Mouse (Mus musculus): ENCODE results near the gene Cd274.

Gene Cd274

GRCm38 (mm10) chr19:29366969-29367622 lies at the start of gene Cd274, which contains the start of gene Plgrkt:
Cd274 (plus strand) TSS chr19:29367455.
Plgrkt (minus strand) TSS chr19:29367390.
- DNase-seq (ENCODE audit: low read depth, low spot score): peak; percentile 32

- no peak for DNase-seq (ENCODE audit: low read depth, low spot score)
These were observed 43.7 kb upstream of the Cd274 start for GRCm38 (mm10) chr19:29323416-29324049.

GRCm38 (mm10) chr19:29325053-29325851 lies 42.0 kb upstream of the Cd274 start, which contains the start of gene Insl6:
Insl6 (minus strand) TSS chr19:29325356.
- peak; percentile 70 for DNase-seq (ENCODE audit: low read depth, low spot score)

GRCm38 (mm10) chr19:29325852-29326180 lies 41.4 kb upstream of the Cd274 start:
- DNase-seq (ENCODE audit: low read depth, low spot score): no peak

GRCm38 (mm10) chr19:29326396-29326795 lies 40.9 kb upstream of the Cd274 start:
- no peak for DNase-seq (ENCODE audit: low read depth, low spot score)

DNA sequence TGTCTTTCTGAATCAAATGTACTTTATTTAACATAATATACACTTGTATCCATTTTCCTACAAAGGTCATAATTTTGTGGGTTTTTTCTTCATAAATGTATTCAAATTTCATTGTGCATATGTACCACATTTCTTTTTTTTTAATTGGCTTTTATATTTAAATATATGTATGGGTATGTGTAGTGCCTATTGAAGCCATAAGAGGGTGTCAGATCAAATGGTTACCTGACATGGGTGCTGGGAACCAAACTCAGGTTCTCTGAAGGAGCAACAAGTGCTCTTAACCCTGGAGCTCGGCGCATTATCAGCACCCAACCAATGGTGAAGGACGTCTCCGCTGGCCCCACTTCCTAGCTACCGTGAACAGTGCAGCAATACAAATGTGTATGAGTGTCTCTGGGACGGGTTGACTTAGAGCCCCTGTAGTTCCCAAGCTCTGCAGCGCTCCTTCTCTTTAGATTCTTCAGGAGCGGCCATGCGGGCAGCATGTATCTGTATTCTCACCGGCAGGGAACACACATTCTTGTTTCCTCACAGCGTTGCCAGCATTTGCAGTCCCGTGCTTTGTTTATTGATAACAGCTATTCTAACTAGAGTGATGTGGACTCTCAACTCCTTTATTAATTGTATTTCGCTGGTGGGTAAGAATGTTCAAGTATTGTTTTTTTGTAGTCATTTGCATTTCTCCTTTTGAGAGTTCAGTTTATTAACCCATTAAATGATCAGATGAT lies 40.3 kb upstream of the Cd274 start:
- no peak for DNase-seq (ENCODE audit: low read depth, low spot score)

- peak; percentile 61 for DNase-seq (ENCODE audit: low read depth, low spot score)
These were observed 33.0 kb upstream of the Cd274 start, which contains the start of gene Rln1 for GRCm38 (mm10) chr19:29334068-29334745. Rln1 (minus strand) TSS chr19:29334670.

GRCm38 (mm10) chr19:29336624-29337023 lies 30.6 kb upstream of the Cd274 start:
- no peak for DNase-seq (ENCODE audit: low read depth, low spot score)

DNA sequence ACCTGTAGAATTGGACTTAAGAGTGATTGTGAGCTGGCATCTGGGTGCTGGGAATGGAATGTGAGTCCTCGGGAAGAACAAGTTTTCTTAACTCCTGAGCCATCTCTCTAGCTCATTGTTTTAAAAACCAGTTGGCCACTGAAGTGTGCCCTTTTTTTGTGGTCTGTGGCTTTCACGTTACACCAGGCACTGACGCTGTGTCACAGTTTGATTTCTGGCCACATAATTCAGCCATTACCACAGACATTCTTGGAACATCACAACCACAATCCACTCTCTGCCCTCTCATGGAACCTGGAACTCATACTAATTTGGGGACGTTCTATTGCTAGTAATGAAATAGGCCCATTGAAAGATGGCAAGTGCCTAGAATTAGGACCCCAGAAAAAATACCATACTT lies 26.2 kb upstream of the Cd274 start:
- DNase-seq (ENCODE audit: low read depth, low spot score): no peak

DNA sequence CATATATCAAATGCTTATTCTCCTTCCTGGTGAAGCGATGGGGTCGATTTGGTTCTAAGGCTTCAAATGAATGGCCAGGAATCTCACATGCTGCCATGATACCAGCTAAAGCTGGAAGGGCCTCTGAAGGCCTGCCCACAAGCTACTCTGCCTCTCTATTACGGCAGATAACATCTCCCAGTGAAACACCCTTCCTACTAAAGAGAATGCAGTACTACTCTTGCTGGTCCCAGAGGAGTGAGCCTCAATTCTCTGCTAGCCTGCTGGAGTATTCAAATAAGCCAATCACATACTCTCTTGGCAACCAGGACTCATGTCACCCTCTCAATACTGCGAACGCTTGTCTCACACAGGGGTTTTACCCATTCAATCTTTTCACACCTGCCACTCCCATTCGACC lies 25.0 kb upstream of the Cd274 start:
- DNase-seq (ENCODE audit: low read depth, low spot score): no peak

GRCm38 (mm10) chr19:29344868-29345267 lies 22.4 kb upstream of the Cd274 start:
- no peak for DNase-seq (ENCODE audit: low read depth, low spot score)

- no peak for DNase-seq (ENCODE audit: low read depth, low spot score)
These were observed 21.6 kb upstream of the Cd274 start for GRCm38 (mm10) chr19:29345636-29346035.

DNA sequence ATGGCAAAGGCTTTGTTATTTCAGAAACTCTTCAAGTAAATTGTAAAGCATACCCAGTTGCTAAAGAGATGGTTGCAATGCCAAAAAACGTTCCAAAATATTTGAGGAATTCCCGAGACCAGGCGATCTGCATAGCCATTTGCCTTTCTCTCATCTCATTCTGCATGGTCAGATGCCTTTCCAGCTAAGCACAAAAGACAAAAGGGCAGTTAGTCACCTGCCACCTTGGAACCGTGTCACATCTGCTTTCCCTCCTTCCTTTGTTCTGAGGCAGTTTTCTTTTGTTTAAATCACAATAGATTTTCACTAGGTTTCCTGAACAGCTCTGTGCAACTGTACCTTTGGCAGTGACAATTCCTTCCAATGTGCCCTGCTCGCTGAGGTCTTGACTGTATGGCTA lies 16.3 kb upstream of the Cd274 start:
- DNase-seq (ENCODE audit: low read depth, low spot score): no peak

DNA sequence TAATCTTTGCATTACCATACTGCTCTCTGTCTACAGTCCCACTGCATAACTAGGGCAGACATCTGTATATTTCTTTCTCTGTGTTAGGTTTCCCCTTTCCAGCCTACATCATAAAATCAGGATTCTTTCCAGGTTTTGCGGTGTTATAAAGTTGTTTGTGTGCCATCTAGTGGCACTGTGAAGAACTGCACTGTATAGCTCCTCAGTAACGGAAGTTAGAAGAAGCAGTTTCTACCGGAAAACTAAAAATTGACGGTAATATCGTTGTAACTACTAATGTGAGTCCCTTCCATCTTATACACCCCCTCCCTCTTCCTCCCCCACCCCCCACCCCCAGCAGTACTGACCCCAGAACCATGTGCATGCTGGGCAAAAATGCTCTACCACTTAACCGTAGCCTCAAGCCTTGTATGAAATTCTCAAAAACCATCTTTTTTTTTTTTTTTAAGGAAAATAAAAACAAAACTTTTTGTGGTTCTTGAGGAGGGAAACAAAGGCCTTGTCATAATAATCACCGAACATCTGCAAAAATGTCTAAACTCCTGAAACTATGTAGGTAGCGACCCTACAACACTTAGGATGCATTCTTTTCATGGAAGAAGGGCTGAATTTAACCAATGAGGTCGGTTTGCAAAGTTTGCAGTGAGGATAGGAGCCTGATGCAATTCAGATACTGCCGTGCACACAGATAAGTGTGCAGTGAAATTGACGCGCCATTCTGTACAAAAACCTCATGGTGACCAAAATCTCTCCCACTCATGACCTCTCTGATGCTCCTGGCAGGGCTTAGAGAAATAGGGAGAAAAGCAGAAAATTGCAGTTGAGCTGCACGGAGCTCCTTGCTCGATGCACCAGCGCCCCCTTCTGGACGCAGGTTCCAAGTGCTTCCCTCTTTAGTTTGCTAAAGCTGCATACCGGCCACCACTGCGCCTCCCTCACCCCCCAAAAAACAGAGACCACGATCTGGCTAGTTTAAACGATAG lies 12.1 kb upstream of the Cd274 start:
- DNase-seq (ENCODE audit: low read depth, low spot score): peak; percentile 89

GRCm38 (mm10) chr19:29356281-29356680 lies 11.0 kb upstream of the Cd274 start:
- DNase-seq (ENCODE audit: low read depth, low spot score): no peak

GRCm38 (mm10) chr19:29360251-29360650 lies 7.0 kb upstream of the Cd274 start:
- no peak for DNase-seq (ENCODE audit: low read depth, low spot score)

- peak; percentile 84 for DNase-seq (ENCODE audit: low read depth, low spot score)
These were observed 5.7 kb upstream of the Cd274 start for GRCm38 (mm10) chr19:29361468-29362130.

DNA sequence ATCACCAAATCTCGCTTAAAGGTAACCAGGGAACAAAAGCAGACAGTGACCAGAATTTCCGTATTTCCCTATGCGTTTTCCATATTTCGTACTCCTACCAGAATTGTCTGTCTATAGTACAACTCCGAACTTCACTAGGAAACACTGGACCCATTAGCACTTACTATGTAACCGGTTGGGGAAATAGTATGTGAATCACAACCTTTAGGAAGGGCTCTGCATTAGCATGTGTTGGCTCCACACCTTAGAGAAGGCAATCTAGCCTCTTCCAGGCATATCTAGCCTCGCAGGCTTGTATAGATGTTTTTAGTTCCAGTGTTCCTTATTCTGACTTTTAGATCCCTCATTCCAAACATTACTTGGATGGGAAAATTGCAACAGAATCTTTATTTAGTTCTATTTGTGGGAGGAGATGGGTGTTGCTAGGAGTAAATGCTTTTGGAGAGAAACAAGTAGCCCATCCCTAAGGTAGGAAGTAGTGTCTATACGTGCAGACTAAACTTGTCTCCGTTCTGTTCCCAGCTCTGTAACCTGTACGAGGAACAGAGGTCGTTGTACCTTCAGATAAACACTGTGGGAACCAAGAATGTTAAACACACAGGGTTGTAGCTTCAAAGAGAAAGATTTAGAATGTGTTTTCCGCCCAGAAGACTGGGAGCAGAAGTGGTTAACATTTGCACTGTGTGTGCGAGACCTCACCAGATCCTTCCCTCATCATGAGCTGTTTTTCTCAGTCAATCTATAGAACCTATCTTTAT lies 4.9 kb upstream of the Cd274 start:
- DNase-seq (ENCODE audit: low read depth, low spot score): no peak

DNA sequence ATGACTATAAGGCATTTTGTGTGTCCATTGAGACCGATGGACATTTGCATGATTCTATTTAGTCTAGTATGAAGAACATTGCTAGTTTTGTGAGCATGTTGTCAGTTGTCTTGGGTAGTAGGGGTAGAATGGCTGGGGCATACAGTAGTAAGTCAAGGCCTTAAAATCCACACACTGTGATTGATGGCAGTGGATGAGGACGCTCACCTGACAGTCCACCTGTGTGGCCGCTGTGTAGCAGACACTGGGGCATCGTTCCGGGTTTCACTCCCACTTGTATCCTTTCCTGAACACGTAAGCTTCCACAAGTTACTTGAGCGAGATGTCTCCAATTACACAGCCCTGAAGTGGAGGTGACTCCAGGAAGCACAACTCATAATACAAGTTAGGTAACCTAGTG lies 3.7 kb upstream of the Cd274 start:
- no peak for DNase-seq (ENCODE audit: low read depth, low spot score)

All from forelimb bud, embryonic 11.5 days (tissue).